Mouse (Mus musculus) kidney, postnatal 0 days (tissue): ENCODE results near the gene Pdia3. TPM values are rescaled to one million over a fixed set of nuclear protein-coding genes. Genes with fewer than 3 reads are reported as not detected.

ENCODE experiments used
- ATAC-seq: fragments of 200-750 bp; cut with Nextera tagmentation; replicated peaks from 2 replicates; pipeline ENCODE4 v1.8.0; 2017; ENCODE audit warnings: low read depth, moderate number of reproducible peaks, moderate TSS enrichment, moderate library complexity; ENCODE audit not compliant: low FRiP score
- DNase-seq: peaks from one replicate; pipeline ENCODE4 v3.0.0-alpha.2; 2016; ENCODE audit warnings: low spot score
- H3K27ac ChIP-seq: fragments of 300-500 bp; sonication (generic); 2 replicates; pipeline ENCODE4 v1.5.1; 2014; ENCODE audit warnings: mild to moderate bottlenecking
- H3K27me3 ChIP-seq: fragments of 300-500 bp; sonication (generic); 2 replicates; pipeline ENCODE4 v1.6.1; 2014; ENCODE audit warnings: low read length, mixed read lengths; ENCODE audit not compliant: insufficient read depth
- H3K36me3 ChIP-seq: fragments of 300-500 bp; sonication (generic); 2 replicates; pipeline ENCODE4 v1.6.1; 2014; ENCODE audit warnings: low read length, mixed read lengths; ENCODE audit not compliant: insufficient read depth
- H3K4me1 ChIP-seq: fragments of 300-500 bp; sonication (generic); replicated peaks from 2 replicates; pipeline ENCODE4 v1.6.1; 2014; ENCODE audit warnings: antibody characterized with exemption, low read length, mixed read lengths; ENCODE audit not compliant: insufficient read depth
- H3K4me2 ChIP-seq: fragments of 300-500 bp; sonication (generic); 2 replicates; pipeline ENCODE4 v1.6.1; 2014; ENCODE audit warnings: mild to moderate bottlenecking, low read length, moderate library complexity, mixed read lengths
- H3K4me3 ChIP-seq: fragments of 300-500 bp; sonication (generic); replicated peaks from 2 replicates; pipeline ENCODE4 v1.5.1; 2014; ENCODE audit warnings: low read depth, low read length
- H3K9ac ChIP-seq: fragments of 300-500 bp; sonication (generic); 2 replicates; pipeline ENCODE4 v1.6.1; 2014; ENCODE audit warnings: low read depth, low read length
- H3K9me3 ChIP-seq: fragments of 300-500 bp; sonication (generic); replicated peaks from 2 replicates; pipeline ENCODE4 v1.6.1; 2016; ENCODE audit warnings: low read length, inconsistent platforms, mixed read lengths
- CTCF ChIP-seq: IDR thresholded peaks from 2 replicates; pipeline ENCODE4 v1.5.1; 2016; ENCODE audit warnings: antibody characterized with exemption, low read depth, mild to moderate bottlenecking, moderate library complexity
- WGBS: fragments of 180-500 bp; shearing (Covaris S2); extraction: QIAGEN DNeasy Blood & Tissue Kit; methylation state at CpG from one replicate; pipeline ENCODE4 v1.1.7; 2014; 5-methylcytosine and 5-hydroxymethylcytosine counted together
- polyA plus RNA-seq: library from polyadenylated mRNA; unstranded; fragments of >200 nt; fragmentation: Nextera tagmentation; extraction: Ambion mirVana; gene quantifications from 2 replicates; pipeline ENCODE4 v1.2.1, GENCODE M21; 2015

The Pdia3 gene
- polyA plus RNA-seq, 1 experiment from 2014 or later = 506 TPM

- H3K9me3 ChIP-seq = no peaks in the 10 kb centered on the region
- H3K36me3 ChIP-seq = no peaks in the 10 kb centered on the region
- DNase-seq (no peak), ATAC-seq (no peak)
- H3K4me1 ChIP-seq = peaks cover 21% of the 10 kb centered on the region
- 77% methylated on average over 4 of the region's 4 CpGs for WGBS
- no peak overlapping the region for H3K4me3 ChIP-seq
- TF ChIP-seq CTCF = no peak
- H3K27ac ChIP-seq = no peak overlapping the region
- no peaks in the 10 kb centered on the region for H3K27me3 ChIP-seq
- H3K4me2 ChIP-seq = no peak overlapping the region
- no peak overlapping the region for H3K9ac ChIP-seq
These were observed 32.9 kb downstream of the Pdia3 start for GRCm38 (mm10) chr2:121446506-121446905.

DNA sequence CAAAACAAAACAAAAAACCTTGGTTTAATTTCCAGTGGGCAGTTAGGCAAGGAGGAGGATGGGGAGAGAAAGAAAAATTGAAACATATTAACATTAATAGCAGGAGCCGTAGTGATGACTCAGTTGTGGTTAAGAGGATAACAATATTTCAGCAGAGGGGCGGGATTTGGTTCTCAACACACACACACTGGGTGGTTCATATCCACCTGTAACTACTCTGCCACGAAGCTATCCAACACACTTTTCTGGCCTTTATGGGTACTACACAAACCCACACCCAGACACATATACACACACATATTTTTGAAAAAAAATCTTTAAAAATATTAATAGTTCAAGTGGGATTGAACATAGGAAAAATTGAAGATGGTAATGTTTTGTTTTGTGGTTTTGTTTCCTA lies 33.4 kb downstream of the Pdia3 start:
- TF ChIP-seq CTCF = no peak
- Histone ChIP-seq H3K27me3 (no peaks in the 10 kb centered on the region), H3K36me3 (no peaks in the 10 kb centered on the region), H3K9ac (no peak overlapping the region), H3K4me3 (no peak overlapping the region), H3K4me2 (no peak overlapping the region), H3K4me1 (peaks cover 17% of the 10 kb centered on the region), H3K27ac (no peak overlapping the region), H3K9me3 (no peaks in the 10 kb centered on the region)
- ATAC-seq (no peak), DNase-seq (no peak)
- WGBS = 90% methylated on average over 3 of the region's 3 CpGs

- ATAC-seq (no peak), DNase-seq (peak; percentile 87)
- Histone ChIP-seq H3K4me3 (peak overlapping the region; percentile 97), H3K4me1 (peaks cover 9% of the 10 kb centered on the region; the same call in 1 of the 2 replicates), H3K27me3 (no peaks in the 10 kb centered on the region), H3K36me3 (peaks cover 5% of the 10 kb centered on the region; the same call in 1 of the 2 replicates), H3K27ac (peak overlapping the region; percentile 95), H3K9ac (peak overlapping the region; percentile 57; the same call in 1 of the 2 replicates), H3K9me3 (no peaks in the 10 kb centered on the region), H3K4me2 (peak overlapping the region; percentile 72)
- WGBS = 14% methylated on average over 9 of the region's 9 CpGs
- TF ChIP-seq CTCF = peak; percentile 54; the same call in 1 of the 2 replicates
These were observed 34.6 kb downstream of the Pdia3 start for GRCm38 (mm10) chr2:121448136-121448535.

GRCm38 (mm10) chr2:121448739-121449535 lies 35.4 kb downstream of the Pdia3 start, which contains the start of gene Serf2:
Gene Serf2, plus strand, starts transcription at chr2:121449195.
- ATAC-seq (peak; percentile 98), DNase-seq (peak; percentile 99)
- no peak for TF ChIP-seq CTCF
- Histone ChIP-seq H3K27ac (peak within 1 kb of the TSS; percentile 98), H3K36me3 (peaks cover 8% of the 10 kb centered on the region; the same call in 1 of the 2 replicates), H3K4me1 (peaks cover 9% of the 10 kb centered on the region; the same call in 1 of the 2 replicates), H3K27me3 (no peaks in the 10 kb centered on the region), H3K4me2 (peak within 1 kb of the TSS; percentile 72), H3K4me3 (peak within 1 kb of the TSS; percentile 97), H3K9ac (peak within 1 kb of the TSS; percentile 99), H3K9me3 (no peaks in the 10 kb centered on the region)
- WGBS = under 1% methylated on average over 65 of the region's 74 CpGs

DNA sequence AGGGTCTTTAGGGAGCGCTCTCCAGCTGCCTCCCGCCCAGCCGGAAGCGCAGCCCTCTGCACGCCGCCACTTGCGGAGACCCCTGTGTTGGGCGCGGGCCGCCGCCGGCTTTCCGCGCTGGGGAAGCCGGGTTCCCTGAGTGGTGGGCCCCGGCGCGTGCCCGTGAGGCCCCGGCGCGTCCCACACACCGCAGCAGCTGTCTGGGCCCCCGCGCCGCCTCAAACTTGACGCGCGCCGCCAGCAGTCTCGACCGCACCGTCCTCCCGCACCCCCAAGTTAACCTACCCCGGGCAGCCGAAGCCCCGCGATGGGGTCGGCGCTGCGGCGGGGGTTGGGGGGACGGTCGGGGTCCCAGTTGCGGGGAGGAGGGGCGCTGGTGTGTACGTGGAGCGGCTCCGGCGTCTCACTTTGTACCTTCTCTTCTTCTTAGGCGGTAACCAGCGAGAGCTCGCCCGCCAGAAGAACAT lies 36.0 kb downstream of the Pdia3 start:
- H3K27ac ChIP-seq = peak overlapping the region; percentile 98
- H3K36me3 ChIP-seq = peaks cover 8% of the 10 kb centered on the region; the same call in 1 of the 2 replicates
- under 1% methylated on average over 52 of the region's 54 CpGs for WGBS
- ATAC-seq (peak; percentile 30; the same call in 1 of the 2 replicates), DNase-seq (no peak)
- H3K9me3 ChIP-seq = no peaks in the 10 kb centered on the region
- H3K4me3 ChIP-seq = peak overlapping the region; percentile 97
- H3K9ac ChIP-seq = peak overlapping the region; percentile 99
- H3K4me2 ChIP-seq = peak overlapping the region; percentile 72
- no peak for TF ChIP-seq CTCF
- no peaks in the 10 kb centered on the region for H3K27me3 ChIP-seq
- peaks cover 9% of the 10 kb centered on the region; the same call in 1 of the 2 replicates for H3K4me1 ChIP-seq

- ATAC-seq (no peak), DNase-seq (peak; percentile 73)
- Histone ChIP-seq H3K4me3 (peak overlapping the region; percentile 97), H3K9ac (peak overlapping the region; percentile 99), H3K9me3 (no peaks in the 10 kb centered on the region), H3K4me1 (peaks cover 9% of the 10 kb centered on the region; the same call in 1 of the 2 replicates), H3K27ac (peak overlapping the region; percentile 98), H3K36me3 (peaks cover 8% of the 10 kb centered on the region; the same call in 1 of the 2 replicates), H3K4me2 (peak overlapping the region; percentile 72), H3K27me3 (no peaks in the 10 kb centered on the region)
- 0% methylated on average over 7 of the region's 7 CpGs for WGBS
- peak; percentile 10; the same call in 1 of the 2 replicates for TF ChIP-seq CTCF
These were observed 36.5 kb downstream of the Pdia3 start for GRCm38 (mm10) chr2:121450093-121450492.
